Mouse (Mus musculus) adrenal gland, adult 2 months (tissue): ENCODE measurements around the gene Vcl. TPM values are rescaled to one million over a fixed set of nuclear protein-coding genes. Genes with fewer than 3 reads are reported as not detected.

Experiments
- DNase-seq: peaks from one replicate; pipeline ENCODE4 v3.0.0; 2021
- polyA plus RNA-seq: library from polyadenylated mRNA; depleted of rRNA; stranded (reverse); fragments of >200 nt; gene quantifications from 2 replicates; pipeline ENCODE4 v1.2.3, GENCODE M21; 2012
- total RNA-seq, 2 experiments: library from RNA; stranded (reverse); gene quantifications; 2 replicates each; pipeline ENCODE4 v1.2.3; 2021

Gene Vcl
- total and polyA plus RNA-seq, 3 experiments: 36.4 to 122 (median 69.9) TPM

- DNase-seq: no peak
Measured at GRCm38 (mm10) chr14:20938860-20939259, 9.7 kb downstream of the Vcl start.

DNA sequence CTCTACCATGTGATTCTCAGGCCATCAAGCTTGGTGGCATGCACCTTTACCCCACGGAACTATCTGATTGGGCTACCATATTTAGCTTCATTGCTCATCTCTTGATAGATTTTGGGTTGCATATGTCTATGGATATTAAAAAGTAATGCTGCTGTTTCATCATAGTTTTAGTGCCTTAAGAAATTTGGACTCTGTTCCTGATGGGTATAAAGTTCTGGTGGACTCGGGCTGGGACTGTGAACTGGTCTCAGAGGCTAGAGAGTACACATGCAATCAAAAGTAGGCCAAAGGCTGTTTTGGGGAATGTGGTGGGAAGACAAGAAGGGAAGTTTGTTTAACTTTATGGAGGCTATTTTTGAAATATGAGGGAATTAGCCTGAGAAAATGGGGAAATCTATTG is 16.1 kb downstream of the Vcl start:
- no peak for DNase-seq

- DNase-seq: no peak
Measured at GRCm38 (mm10) chr14:20956021-20956420, 26.8 kb downstream of the Vcl start.

- DNase-seq: no peak
Measured at GRCm38 (mm10) chr14:20958971-20959370, 29.8 kb downstream of the Vcl start.

- DNase-seq: no peak
Measured at GRCm38 (mm10) chr14:20962466-20962865, 33.3 kb downstream of the Vcl start.

- no peak for DNase-seq
Measured at GRCm38 (mm10) chr14:20962906-20963305, 33.7 kb downstream of the Vcl start.

- no peak for DNase-seq
Measured at GRCm38 (mm10) chr14:20963863-20964262, 34.7 kb downstream of the Vcl start.

- no peak for DNase-seq
Measured at GRCm38 (mm10) chr14:20964285-20964684, 35.1 kb downstream of the Vcl start.

- no peak for DNase-seq
Measured at GRCm38 (mm10) chr14:20966959-20967670, 37.9 kb downstream of the Vcl start.

DNA sequence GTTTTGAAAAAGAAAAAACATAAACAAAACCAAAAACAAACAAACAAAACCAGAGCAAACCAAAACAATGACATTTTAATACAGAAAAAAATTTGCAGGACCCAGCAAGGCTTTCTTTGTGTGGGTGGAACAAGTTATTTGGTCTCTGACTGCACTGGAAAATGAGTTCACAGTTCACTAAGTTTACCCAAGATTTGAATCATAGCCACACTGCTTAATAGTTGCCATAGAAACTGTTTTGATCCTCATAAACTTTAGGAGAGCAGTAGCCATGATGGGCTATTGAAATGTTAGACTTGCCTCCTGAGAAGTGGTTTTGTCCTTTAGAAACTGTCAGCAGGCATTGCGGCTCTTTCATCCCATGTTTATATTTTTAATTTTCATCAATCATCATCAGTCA is 39.9 kb downstream of the Vcl start:
- DNase-seq: no peak

DNA sequence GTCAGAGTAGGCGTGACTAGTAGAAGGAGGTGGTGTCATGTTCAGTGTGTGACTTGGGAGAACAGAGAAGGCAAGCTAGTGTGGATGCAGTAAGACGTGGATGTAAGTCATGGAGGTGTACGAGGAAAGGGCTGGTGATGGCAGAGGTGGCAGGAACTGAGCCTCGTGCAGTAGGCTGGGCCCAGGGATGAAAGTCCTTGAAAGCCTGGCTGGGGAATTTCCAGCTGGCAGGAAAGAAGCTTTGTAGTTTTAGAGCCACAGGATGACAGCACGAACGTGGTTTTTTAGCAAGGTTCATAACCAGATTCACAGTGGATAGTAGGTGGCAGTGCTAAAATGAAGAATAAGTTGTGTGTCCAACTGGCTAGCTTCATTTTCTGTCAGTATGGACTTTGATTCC is 41.2 kb downstream of the Vcl start:
- DNase-seq: peak; percentile 82

DNA sequence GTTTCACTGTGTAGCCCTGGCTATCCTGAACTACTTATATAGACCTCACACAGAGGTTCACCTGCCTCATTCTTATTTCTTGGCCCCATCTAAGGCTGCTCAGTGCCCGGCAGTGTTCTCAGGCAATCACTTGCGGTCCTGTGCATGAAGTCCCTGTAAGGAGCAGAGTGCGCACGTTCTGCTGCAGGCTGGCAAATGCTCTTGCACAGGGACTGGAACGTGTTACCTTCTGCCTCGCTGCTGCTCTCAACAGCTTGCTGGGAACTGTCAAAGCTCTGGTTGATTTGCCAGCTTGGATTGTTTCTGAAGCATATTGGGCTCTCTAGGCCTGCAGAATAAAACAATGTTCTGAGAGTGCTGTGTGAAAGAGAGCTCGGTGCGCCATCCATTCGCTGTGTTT is 41.7 kb downstream of the Vcl start:
- no peak for DNase-seq

- DNase-seq: no peak
Measured at GRCm38 (mm10) chr14:20973821-20974220, 44.6 kb downstream of the Vcl start.

GRCm38 (mm10) chr14:20976741-20977140 is 47.5 kb downstream of the Vcl start:
- peak; percentile 41 for DNase-seq

- peak; percentile 80 for DNase-seq
Measured at GRCm38 (mm10) chr14:20977726-20978125, 48.5 kb downstream of the Vcl start.

DNA sequence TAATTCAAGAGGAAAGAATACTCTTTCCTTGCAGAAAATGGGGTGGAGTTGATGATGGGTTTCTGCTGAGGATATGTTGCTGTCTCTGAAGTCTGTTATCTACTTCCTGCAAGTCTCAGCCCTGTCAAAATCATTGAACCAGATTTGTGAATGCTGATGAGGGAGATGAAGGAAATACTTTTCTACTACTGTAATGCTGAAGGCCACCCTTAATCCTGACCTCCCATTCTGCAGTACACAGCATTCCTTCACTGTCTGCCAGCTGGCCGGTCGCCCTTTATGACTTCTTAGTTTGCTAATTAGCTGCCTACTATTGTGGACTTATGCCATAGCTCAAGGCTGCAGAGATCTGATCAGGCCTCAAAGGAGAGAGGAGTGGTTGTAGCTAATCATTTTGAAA is 54.6 kb downstream of the Vcl start:
- DNase-seq: peak; percentile 86

GRCm38 (mm10) chr14:20985482-20985881 is 56.3 kb downstream of the Vcl start:
- peak; percentile 66 for DNase-seq

DNA sequence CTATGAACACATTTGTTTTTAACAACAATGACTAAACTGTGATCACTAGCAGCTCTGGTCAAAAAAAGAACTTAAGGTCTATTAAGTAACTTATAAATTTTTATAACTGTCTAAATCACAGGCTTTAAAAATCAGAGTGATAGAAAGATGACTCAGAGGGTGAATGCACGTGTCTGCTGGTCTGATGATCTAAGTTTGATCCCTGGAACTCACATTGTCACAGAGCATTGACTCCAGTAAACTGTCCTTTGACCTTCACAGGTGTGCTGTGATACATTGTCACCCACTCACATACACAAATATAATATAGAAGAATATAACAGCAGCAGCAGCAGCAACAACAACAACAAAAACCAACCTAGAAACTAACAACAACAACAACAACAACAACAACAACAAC is 62.3 kb downstream of the Vcl start:
- no peak for DNase-seq

DNA sequence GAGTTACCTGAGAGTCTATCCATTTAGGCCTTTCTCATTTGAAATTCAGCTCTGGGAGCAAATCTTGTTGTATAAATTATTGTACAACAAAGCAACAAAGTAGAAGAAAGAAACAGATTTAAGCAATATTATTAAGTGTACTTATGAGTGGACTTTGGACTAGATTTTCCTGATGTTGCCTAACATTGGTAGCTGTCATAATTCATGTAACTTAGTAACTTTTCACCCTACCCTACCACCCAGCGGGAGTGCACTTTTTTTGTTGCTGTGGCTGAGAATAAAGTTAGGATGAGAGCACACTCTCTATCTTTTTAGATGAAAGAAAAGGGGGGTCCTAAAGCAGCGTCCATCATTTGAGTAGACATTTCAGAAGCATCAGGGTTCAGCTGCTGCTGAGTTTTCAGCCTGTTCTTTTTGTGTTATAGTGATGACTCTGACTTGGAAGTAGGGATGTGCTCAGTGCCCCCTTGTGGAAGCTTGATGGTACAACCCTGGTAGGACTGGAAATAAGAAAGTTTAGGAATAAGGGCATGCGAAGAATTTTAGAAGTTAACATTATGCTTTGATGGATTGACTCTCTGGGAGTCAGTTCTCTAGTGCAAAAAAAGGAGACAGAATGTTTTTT is 64.0 kb downstream of the Vcl start:
- DNase-seq: peak; percentile 65

DNA sequence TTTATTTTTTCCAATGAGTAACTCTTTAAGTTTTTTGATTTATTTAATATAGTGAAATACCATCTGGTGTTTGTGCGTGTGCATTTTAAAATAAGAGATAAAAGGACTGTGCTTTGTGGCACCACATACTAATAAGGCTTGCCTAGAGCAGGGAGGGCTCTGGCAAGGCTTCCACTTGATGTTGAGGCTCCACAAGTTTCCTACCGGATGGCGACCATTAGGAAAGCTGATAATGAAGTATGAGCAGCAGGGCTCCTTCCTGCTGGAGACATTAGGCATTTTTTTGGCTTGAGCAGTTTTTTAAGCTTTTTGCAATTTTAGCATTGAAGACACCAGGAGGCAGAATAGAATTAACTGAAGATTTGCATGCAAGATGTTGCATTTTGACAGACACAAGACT is 65.3 kb downstream of the Vcl start:
- no peak for DNase-seq

- no peak for DNase-seq
Measured at GRCm38 (mm10) chr14:20995497-20995896, 66.3 kb downstream of the Vcl start.

- DNase-seq: no peak
Measured at GRCm38 (mm10) chr14:20996361-20996760, 67.2 kb downstream of the Vcl start.

- no peak for DNase-seq
Measured at GRCm38 (mm10) chr14:20997548-20997947, 68.3 kb downstream of the Vcl start.

- no peak for DNase-seq
Measured at GRCm38 (mm10) chr14:20999617-21000016, 70.4 kb downstream of the Vcl start.
